Mouse (Mus musculus) bone marrow, adult 2 months (tissue): ENCODE results near the gene Kcmf1. TPM values are rescaled to one million over a fixed set of nuclear protein-coding genes. Genes with fewer than 3 reads are reported as not detected.
"Not testable (repeated sequence)": the region's sequence is repeated elsewhere in the genome, so short reads cannot be mapped to it uniquely, and the experiment has no call there.

Source experiments
- H3K27ac ChIP-seq: fragments of 200-500 bp; 2 replicates; pipeline ENCODE4 v1.5.1; 2012; ENCODE audit warnings: low read depth, mild to moderate bottlenecking, control low read depth, inconsistent platforms, low read length; ENCODE audit not compliant: control insufficient read depth, poor library complexity, insufficient read depth
- H3K4me1 ChIP-seq: fragments of 200-500 bp; 2 replicates; pipeline ENCODE4 v1.6.1; 2011; ENCODE audit warnings: low read length; ENCODE audit not compliant: control insufficient read depth, insufficient read depth
- H3K4me3 ChIP-seq: fragments of 200-500 bp; replicated peaks from 2 replicates; pipeline ENCODE3; 2011; ENCODE audit warnings: mild to moderate bottlenecking, low read depth, low read length, control low read depth; ENCODE audit not compliant: control insufficient read depth
- CTCF ChIP-seq: fragments of 200-500 bp; IDR thresholded peaks from 2 replicates; pipeline ENCODE4 v1.5.1; 2011; ENCODE audit warnings: low read length, control low read depth; ENCODE audit not compliant: control insufficient read depth, insufficient read depth
- POLR2A ChIP-seq: fragments of 200-500 bp; IDR thresholded peaks from 2 replicates; pipeline ENCODE4 v1.6.1; 2011; ENCODE audit warnings: low read depth, mild to moderate bottlenecking, control low read depth, low read length, borderline replicate concordance; ENCODE audit not compliant: control insufficient read depth
- WGBS: fragments of 180-500 bp; shearing (Covaris S2); methylation state at CpG from one replicate; pipeline ENCODE4 v1.1.7; 2018; 5-methylcytosine and 5-hydroxymethylcytosine counted together
- polyA plus RNA-seq: library from polyadenylated mRNA; stranded (reverse); fragments of >200 nt; gene quantifications from 2 replicates; pipeline ENCODE4 v1.2.4, GENCODE M21; 2011; ENCODE audit warnings: low replicate concordance; ENCODE audit not compliant: missing spikeins, insufficient read depth, insufficient read length

The Kcmf1 gene
- polyA plus RNA-seq, 1 experiment: 51.4 TPM

DNA sequence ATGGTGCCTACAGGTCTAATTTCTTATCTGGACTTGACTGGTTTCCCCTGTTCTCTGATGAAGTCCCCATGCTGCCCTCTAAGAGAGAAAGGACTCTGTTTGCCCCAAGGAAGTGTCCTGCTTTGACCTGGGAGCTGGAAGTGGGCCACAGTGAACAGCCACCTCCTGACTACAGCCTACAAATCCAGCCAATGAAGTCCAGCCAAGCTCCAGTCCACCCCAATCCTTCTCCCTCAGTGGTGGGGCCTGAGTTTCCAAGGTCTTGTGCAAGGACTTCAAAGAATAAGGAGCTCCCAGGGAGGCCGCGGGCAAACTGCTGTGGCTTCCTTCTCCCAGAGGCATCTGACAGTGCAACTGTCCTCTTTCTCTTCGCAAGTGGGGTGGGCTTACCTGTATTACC lies 26.4 kb downstream of the Kcmf1 start:
- TF ChIP-seq CTCF: no peak
- TF ChIP-seq POLR2A: no peak
- H3K27ac ChIP-seq: no peak overlapping the region
- no peak overlapping the region for H3K4me3 ChIP-seq
- H3K4me1 ChIP-seq: peaks cover 3% of the 10 kb centered on the region
- 67% methylated on average over 3 of the region's 3 CpGs for WGBS

DNA sequence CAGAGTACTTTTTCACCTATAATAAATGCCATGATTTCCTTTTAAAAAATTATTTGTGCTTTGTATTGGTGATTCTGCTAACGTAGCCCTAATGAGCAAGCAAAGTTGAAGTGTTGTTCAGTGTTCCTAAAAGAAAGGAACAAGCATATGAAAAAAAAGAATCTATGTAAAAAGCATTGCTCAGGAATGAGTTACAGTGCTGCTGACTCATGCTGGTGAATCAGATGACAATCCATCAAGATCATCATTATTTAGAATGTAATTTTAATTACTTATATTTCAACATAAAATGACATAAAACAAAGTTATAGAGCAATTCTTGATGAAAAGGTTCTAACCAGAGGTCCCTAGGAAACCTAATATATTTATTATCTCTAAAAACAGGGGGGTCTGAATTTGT lies 27.5 kb downstream of the Kcmf1 start:
- Histone ChIP-seq H3K4me1 (peaks cover 3% of the 10 kb centered on the region), H3K27ac (no peak overlapping the region), H3K4me3 (no peak overlapping the region)
- TF ChIP-seq POLR2A: no peak
- TF ChIP-seq CTCF: no peak
- WGBS: 77% methylated on average over 1 of the region's 1 CpGs

- no peak overlapping the region; the same call in 1 of the 2 replicates for H3K27ac ChIP-seq
- WGBS: 68% methylated on average over 8 of the region's 8 CpGs
These were observed 30.2 kb downstream of the Kcmf1 start for GRCm38 (mm10) chr6:72869601-72870000.

GRCm38 (mm10) chr6:72868688-72869087 lies 31.1 kb downstream of the Kcmf1 start:
- Histone ChIP-seq H3K4me1 (peaks cover 3% of the 10 kb centered on the region), H3K4me3 (peak overlapping the region; percentile 18), H3K27ac (peak overlapping the region; percentile 61)
- TF ChIP-seq POLR2A (no peak), CTCF (no peak)
- WGBS: 30% methylated on average over 5 of the region's 5 CpGs

More at GRCm38 (mm10) chr6:72869601-72870000, 30.2 kb downstream of the Kcmf1 start:
- TF ChIP-seq CTCF (no peak), POLR2A (no peak)
- Histone ChIP-seq H3K4me3 (no peak overlapping the region), H3K4me1 (peaks cover 3% of the 10 kb centered on the region)

DNA sequence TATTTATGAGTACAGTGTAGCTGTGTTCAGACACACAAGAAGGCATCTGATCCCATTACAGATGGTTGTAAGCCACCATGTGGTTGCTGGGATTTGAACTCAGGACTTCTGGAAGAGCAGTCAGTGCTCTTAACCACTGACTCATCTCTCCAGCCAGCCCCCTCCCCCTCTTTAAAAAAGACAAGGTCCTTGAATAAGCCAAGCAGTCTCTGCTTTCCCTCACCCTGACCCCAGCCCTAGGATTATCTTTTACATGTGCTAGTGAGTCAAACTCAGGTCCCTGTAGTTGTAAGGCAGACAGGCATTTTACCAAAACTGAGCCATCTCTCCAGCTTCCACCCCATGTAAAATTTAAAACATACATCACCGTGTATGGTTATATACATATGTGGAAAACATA lies 32.0 kb downstream of the Kcmf1 start:
- H3K27ac ChIP-seq: no peak overlapping the region

GRCm38 (mm10) chr6:72866232-72866631 lies 33.5 kb downstream of the Kcmf1 start:
- 72% methylated on average over 2 of the region's 2 CpGs for WGBS

More for the DNA sequence above, 32.0 kb downstream of the Kcmf1 start:
- no peak for TF ChIP-seq CTCF
- no peak for TF ChIP-seq POLR2A
- Histone ChIP-seq H3K4me1 (peaks cover 3% of the 10 kb centered on the region), H3K4me3 (no peak overlapping the region)
- WGBS: 84% methylated on average over 1 of the region's 1 CpGs

GRCm38 (mm10) chr6:72862686-72863085 lies 37.1 kb downstream of the Kcmf1 start:
- H3K27ac ChIP-seq, H3K4me1 ChIP-seq, H3K4me3 ChIP-seq: not testable (repeated sequence)
- WGBS: 83% methylated on average over 5 of the region's 5 CpGs

More at GRCm38 (mm10) chr6:72866232-72866631, 33.5 kb downstream of the Kcmf1 start:
- no peak for TF ChIP-seq POLR2A
- no peak for TF ChIP-seq CTCF
- H3K4me1 ChIP-seq: peaks cover 3% of the 10 kb centered on the region
- no peak overlapping the region for H3K27ac ChIP-seq
- H3K4me3 ChIP-seq: no peak overlapping the region

DNA sequence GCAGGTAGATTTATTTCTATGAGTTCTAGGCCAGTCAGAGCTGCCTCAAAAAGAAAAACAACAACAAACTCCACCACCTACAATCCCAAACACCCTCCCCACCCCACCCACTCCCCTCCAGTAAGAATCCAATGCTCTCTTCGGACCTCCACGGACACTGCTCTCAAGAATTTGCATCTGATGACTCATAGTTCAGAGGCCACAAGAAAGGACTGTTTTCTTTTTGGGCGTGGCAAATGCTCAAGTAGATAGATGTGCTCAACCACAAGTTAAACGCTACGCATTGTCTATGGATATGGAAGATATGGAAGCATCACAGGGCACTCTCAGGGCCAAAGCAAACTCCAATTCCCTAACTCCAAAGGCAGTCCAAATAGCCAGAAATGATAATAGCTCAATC lies 45.5 kb downstream of the Kcmf1 start:
- no peak for TF ChIP-seq POLR2A
- no peak for TF ChIP-seq CTCF

DNA sequence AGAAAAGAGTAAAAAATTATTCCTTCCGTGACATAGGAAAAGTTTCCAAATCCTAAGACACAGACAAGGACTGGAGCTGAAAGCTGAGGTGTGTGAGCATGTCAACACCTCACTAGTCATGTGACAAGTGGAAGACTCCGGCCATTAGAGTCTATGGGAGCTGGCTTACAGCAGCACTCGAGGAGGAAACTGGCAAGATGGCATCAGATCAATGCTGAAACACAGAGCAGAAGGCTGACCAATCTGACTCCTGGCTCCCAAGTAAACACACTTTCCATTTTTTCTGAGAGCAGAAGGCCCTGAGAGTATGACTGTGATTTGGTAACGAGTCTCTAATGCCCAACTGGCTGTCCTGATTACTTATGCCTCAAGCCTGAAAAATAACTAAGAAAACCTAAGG lies 47.6 kb downstream of the Kcmf1 start:
- Histone ChIP-seq H3K4me1 (no peaks in the 10 kb centered on the region), H3K4me3 (no peak overlapping the region), H3K27ac (no peak overlapping the region)
- 76% methylated on average over 4 of the region's 4 CpGs for WGBS
- TF ChIP-seq POLR2A (no peak), CTCF (no peak)

More for the DNA sequence above, 45.5 kb downstream of the Kcmf1 start:
- no peak overlapping the region for H3K27ac ChIP-seq
- H3K4me3 ChIP-seq: no peak overlapping the region
- no peaks in the 10 kb centered on the region for H3K4me1 ChIP-seq
- whole genome bisulfite sequencing: 76% methylated on average over 5 of the region's 5 CpGs
